Mouse (Mus musculus) small intestine, adult 2 months (tissue): ENCODE results near the gene Cers6. TPM values are rescaled to one million over a fixed set of nuclear protein-coding genes. Genes with fewer than 3 reads are reported as not detected.

Experiments
- H3K27ac ChIP-seq: fragments of 200-500 bp; 2 replicates; pipeline ENCODE4 v1.5.1; 2012; ENCODE audit warnings: low read depth, low read length, control low read depth, inconsistent platforms; ENCODE audit not compliant: insufficient read depth
- H3K27me3 ChIP-seq: fragments of 200-500 bp; 2 replicates; pipeline ENCODE4 v1.6.1; 2012; ENCODE audit warnings: mild to moderate bottlenecking, moderate library complexity, low read length, inconsistent platforms; ENCODE audit not compliant: control insufficient read depth, insufficient read depth
- H3K36me3 ChIP-seq: fragments of 200-500 bp; 2 replicates; pipeline ENCODE4 v1.6.1; 2012; ENCODE audit warnings: mild to moderate bottlenecking, low read length, control low read depth, inconsistent platforms; ENCODE audit not compliant: control insufficient read depth, insufficient read depth
- H3K4me1 ChIP-seq: fragments of 200-500 bp; 2 replicates; pipeline ENCODE4 v1.6.1; 2012; ENCODE audit warnings: low read length, inconsistent platforms, mixed read lengths; ENCODE audit not compliant: control insufficient read depth, insufficient read depth, insufficient read length
- H3K4me3 ChIP-seq: fragments of 200-500 bp; 2 replicates; pipeline ENCODE4 v1.5.1; 2012; ENCODE audit warnings: low read depth, mild to moderate bottlenecking, control low read depth, inconsistent platforms, low read length, moderate library complexity
- CTCF ChIP-seq: fragments of 200-500 bp; IDR thresholded peaks from 2 replicates; pipeline ENCODE4 v1.5.1; 2012; ENCODE audit warnings: low read depth, mild to moderate bottlenecking, control low read depth, inconsistent platforms, low read length, moderate library complexity, mixed read lengths; ENCODE audit not compliant: insufficient replicate concordance, insufficient read length; ENCODE audit errors: extremely low read depth
- POLR2A ChIP-seq: fragments of 200-500 bp; IDR thresholded peaks from 2 replicates; pipeline ENCODE4 v1.6.1; 2012; ENCODE audit warnings: low read depth, mild to moderate bottlenecking, control low read depth, inconsistent platforms, low read length, moderate library complexity
- WGBS: fragments of 180-500 bp; shearing (Covaris S2); methylation state at CpG from one replicate; pipeline ENCODE4 v1.1.7; 2018; 5-methylcytosine and 5-hydroxymethylcytosine counted together
- polyA plus RNA-seq: library from polyadenylated mRNA; depleted of rRNA; stranded (reverse); fragments of >200 nt; gene quantifications from 2 replicates; pipeline ENCODE4 v1.2.3, GENCODE M21; 2012

Gene Cers6
- polyA plus RNA-seq, 1 experiment: 19.4 TPM

DNA sequence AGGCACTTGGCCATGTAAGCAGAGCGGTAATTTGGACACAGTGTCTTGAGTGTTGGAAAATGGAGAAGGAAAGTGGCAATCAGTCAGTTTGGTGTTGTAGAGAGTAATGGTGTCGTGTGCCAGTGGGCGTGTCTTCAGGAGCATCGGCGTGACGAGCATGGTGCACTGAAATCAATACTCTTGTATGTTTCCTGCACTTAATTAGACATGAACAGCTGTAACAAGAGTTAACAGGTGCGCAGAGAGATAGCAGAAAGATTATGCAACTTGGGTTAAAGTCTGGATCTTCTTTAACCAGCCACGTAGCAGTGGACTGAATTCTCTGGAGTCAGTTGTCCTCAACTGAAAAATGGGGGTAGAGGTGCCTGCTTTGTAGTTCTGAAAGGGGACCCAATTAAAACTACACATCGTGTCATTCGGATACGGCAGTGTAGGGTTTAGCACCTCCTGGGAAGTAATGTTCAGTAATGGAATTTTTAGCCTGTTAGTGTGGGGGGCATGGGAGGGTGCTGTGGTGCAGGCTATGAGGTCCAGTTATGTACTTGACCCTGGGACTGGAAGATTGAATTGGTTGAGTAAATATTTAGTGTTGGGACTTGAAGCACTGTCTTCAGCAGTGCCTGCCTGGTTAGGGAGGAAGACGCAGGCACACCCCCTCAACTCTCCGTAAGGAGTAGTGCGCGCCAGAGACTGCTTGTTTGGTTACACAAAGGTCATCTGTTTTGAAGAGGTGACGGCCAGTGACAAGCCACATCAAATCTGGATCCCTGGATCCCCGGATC is 9.9 kb downstream of the Cers6 start:
- Histone ChIP-seq H3K36me3 (no peaks in the 10 kb centered on the region), H3K4me1 (peaks cover 42% of the 10 kb centered on the region), H3K4me3 (no peak overlapping the region), H3K27ac (peak overlapping the region; percentile 22), H3K27me3 (no peaks in the 10 kb centered on the region)
- WGBS: 30% methylated on average over 17 of the region's 17 CpGs
- TF ChIP-seq CTCF (no peak), POLR2A (no peak)

DNA sequence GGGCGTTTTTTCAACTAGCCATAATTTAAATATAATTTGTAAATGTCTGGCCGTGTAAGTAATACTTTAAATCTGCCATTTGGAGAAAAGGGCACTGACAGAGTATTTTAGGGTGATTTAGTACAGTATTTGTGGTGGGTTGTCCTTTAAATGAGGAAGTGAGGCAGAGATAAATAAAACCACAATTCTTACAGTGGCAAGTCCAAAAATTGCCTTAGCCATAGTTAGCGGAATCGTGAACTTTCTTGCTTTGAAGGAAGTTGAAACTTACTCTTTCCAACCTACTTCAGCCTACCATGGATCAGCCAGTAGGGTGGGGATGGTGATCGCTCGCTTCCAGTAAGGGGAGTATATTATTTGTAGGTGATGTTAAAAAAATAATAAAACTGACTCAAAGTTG is 11.8 kb downstream of the Cers6 start:
- H3K4me1 ChIP-seq: peaks cover 33% of the 10 kb centered on the region
- H3K27me3 ChIP-seq: no peaks in the 10 kb centered on the region
- no peak overlapping the region for H3K4me3 ChIP-seq
- no peak overlapping the region for H3K27ac ChIP-seq
- 62% methylated on average over 6 of the region's 6 CpGs for WGBS
- TF ChIP-seq POLR2A (no peak), CTCF (no peak)
- H3K36me3 ChIP-seq: no peaks in the 10 kb centered on the region

DNA sequence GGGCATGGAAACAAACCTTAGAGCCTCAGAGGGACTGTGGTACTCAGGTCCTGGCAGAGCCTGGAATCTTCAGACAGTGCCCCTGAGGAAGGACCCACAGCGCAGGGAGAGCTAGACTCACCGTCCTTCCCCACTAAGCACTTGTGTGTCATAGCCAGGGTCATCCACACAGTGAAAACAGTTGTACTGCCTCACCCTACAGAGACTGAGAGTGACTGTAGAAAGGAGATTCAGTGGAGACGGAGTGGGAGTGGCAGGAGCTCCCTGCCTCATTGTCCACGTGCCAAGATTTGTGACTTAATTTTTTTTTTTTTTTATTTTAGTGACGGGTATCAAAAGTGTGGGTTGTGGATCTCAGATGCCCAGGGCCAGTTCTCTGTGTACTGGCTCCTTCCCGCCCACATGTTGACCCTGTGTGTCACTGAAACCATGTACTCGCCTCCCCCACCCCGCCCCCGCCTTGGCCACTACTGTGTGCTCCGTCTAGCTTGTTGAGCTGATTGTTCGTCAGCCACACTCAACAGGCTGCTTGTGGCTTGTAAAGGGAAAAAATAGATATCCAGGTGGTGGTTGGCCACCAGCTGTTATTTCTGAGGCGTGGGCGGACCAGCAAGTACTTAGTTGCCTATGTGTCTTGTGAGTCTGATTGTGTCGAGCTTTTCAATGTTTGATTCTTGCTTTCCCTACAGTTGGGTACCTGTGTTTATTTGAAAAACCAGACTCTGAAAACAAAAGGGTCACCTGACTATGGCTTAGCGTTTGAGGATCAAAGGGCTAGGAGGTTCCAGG is 12.6 kb downstream of the Cers6 start:
- H3K4me3 ChIP-seq: no peak overlapping the region
- H3K27me3 ChIP-seq: no peaks in the 10 kb centered on the region
- H3K36me3 ChIP-seq: no peaks in the 10 kb centered on the region
- WGBS: 28% methylated on average over 15 of the region's 15 CpGs
- TF ChIP-seq POLR2A: no peak
- no peak for TF ChIP-seq CTCF
- peaks cover 33% of the 10 kb centered on the region for H3K4me1 ChIP-seq
- H3K27ac ChIP-seq: peak overlapping the region; percentile 39

DNA sequence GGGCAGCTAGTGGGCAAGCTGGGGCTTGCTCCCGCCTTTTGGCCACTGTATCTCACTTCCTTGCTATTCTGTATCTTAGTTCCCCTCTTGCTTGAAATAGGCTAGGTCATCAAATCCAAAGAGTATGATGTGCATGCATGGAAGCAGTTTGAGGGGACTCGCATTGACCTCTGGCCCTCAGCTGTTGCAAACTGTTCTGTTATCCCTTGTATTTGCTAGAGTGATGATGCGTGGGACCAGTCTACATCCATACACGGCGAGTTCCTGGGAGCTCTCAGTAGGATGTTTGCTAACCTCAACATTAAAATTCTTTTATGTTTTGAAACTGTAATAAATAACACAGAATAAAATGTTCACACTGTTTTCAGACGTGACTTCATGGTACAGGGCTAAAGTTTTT is 13.3 kb downstream of the Cers6 start:
- Histone ChIP-seq H3K36me3 (no peaks in the 10 kb centered on the region), H3K27me3 (no peaks in the 10 kb centered on the region), H3K4me1 (peaks cover 32% of the 10 kb centered on the region), H3K4me3 (no peak overlapping the region), H3K27ac (peak overlapping the region; percentile 20; the same call in 1 of the 2 replicates)
- TF ChIP-seq POLR2A: no peak
- no peak for TF ChIP-seq CTCF
- 74% methylated on average over 6 of the region's 6 CpGs for WGBS

- TF ChIP-seq CTCF (no peak), POLR2A (no peak)
Measured at GRCm38 (mm10) chr2:68879071-68879651, 17.9 kb downstream of the Cers6 start.

DNA sequence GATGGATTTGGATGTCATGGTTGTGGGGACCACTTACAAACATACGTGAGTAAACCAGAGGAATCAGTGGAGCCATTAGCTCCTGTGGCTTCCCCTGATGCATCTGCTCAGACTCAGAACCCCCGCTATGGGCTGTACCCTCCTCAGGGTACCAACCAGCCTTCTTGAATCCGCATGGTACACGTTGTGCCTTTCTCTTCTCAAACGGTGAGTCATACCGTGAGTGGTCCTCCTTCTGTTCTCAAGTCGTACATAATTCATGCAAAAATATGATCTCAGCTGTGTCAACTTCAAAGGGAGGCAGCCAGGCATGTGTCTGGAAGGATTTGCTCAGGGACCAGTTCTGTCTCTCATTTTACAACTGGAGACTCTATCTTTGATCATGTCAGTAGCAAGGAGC is 23.3 kb downstream of the Cers6 start:
- 67% methylated on average over 7 of the region's 7 CpGs for WGBS
- H3K4me3 ChIP-seq: no peak overlapping the region
- H3K27me3 ChIP-seq: no peaks in the 10 kb centered on the region
- H3K27ac ChIP-seq: no peak overlapping the region
- H3K36me3 ChIP-seq: peaks cover 7% of the 10 kb centered on the region; the same call in 1 of the 2 replicates
- H3K4me1 ChIP-seq: peaks cover 12% of the 10 kb centered on the region; the same call in 1 of the 2 replicates
- TF ChIP-seq CTCF (no peak), POLR2A (no peak)

More at GRCm38 (mm10) chr2:68879071-68879651, 17.9 kb downstream of the Cers6 start:
- Histone ChIP-seq H3K4me1 (peaks cover 15% of the 10 kb centered on the region; the same call in 1 of the 2 replicates), H3K4me3 (no peak overlapping the region), H3K36me3 (peaks cover 4% of the 10 kb centered on the region; the same call in 1 of the 2 replicates), H3K27me3 (no peaks in the 10 kb centered on the region), H3K27ac (peak overlapping the region; percentile 62)
- WGBS: 42% methylated on average over 4 of the region's 4 CpGs

GRCm38 (mm10) chr2:68885206-68885605 is 24.0 kb downstream of the Cers6 start:
- H3K4me3 ChIP-seq: no peak overlapping the region
- H3K27ac ChIP-seq: no peak overlapping the region
- peaks cover 7% of the 10 kb centered on the region; the same call in 1 of the 2 replicates for H3K36me3 ChIP-seq
- no peaks in the 10 kb centered on the region for H3K27me3 ChIP-seq
- WGBS: 86% methylated on average over 2 of the region's 2 CpGs
- TF ChIP-seq POLR2A (no peak), CTCF (no peak)
- H3K4me1 ChIP-seq: peaks cover 11% of the 10 kb centered on the region; the same call in 1 of the 2 replicates
